12 mouse cellular contexts compared by ENCODE assay signal in the genomic region with DNA sequence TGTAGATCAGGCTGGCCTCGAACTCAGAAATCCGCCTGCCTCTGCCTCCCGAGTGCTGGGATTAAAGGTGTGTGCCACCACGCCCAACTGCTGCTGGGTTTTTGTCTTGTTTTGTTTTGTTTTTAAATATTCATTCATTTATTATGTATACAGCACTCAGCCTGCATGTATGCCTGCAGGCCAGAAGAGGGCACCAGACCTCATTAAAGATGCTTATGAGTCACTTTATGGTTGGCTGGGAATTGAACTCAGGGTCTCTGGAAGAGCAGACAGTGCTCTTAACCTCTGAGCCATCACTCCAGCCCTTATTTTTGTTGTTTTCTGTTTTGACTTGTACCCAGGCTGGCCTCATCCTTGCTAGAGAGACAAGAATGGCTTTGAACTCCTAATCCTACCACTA. TPM values are rescaled to one million over a fixed set of nuclear protein-coding genes. Genes with fewer than 3 reads are reported as not detected.
A peak's percentile ranks its signal among the peaks of the same experiment; 100 is the strongest.
DNase-seq lines count a peak whose midpoint lies in the region; ATAC-seq and TF ChIP-seq lines count a peak whose summit lies in the region.
"Had no signal": no experiment of that assay in that cellular context is flagged by ENCODE, and none has a peak within 500 bp of the region (broad histone marks: within the 10 kb centered on the region; RNA-seq: fewer than 3 reads in every experiment).

No protein-coding gene starts in this region.

- ATAC-seq in liver, embryonic 12.5 days = no peak

- H3K36me3 ChIP-seq in liver, adult 2 months (ENCODE audit: control insufficient read depth, insufficient read depth, low read length) = peaks cover 7% of the 10 kb centered on the region
- peaks cover 36% of the 10 kb centered on the region for H3K36me3 ChIP-seq in liver, embryonic 12.5 days
- peaks cover 4% of the 10 kb centered on the region for H3K36me3 ChIP-seq in splenic B cell, adult 2 months (ENCODE audit: control insufficient read depth, insufficient read depth, low read length, poor library complexity, severe bottlenecking)
- H3K36me3 ChIP-seq in limb, embryonic 10.5 days = peaks cover 48% of the 10 kb centered on the region

- no peak overlapping the region for H3K4me2 ChIP-seq in liver, embryonic 12.5 days
- H3K4me2 ChIP-seq: embryonic facial prominence, embryonic 13.5 days; hindbrain, embryonic 15.5 days had no signal

- H3K9ac ChIP-seq in liver, adult 2 months (ENCODE audit: low read depth, low read length) = no peak overlapping the region
- no peak overlapping the region for H3K9ac ChIP-seq in liver, embryonic 12.5 days
- H3K9ac ChIP-seq: embryonic facial prominence, embryonic 13.5 days; hindbrain, embryonic 15.5 days had no signal

- H3K27ac ChIP-seq in liver, adult 2 months (replicated peaks; ENCODE audit: insufficient read depth, low read depth, low read length) = no peak overlapping the region
- no peak overlapping the region for H3K27ac ChIP-seq in liver, embryonic 12.5 days
- no peak overlapping the region for H3K27ac ChIP-seq in limb, embryonic 10.5 days
- H3K27ac ChIP-seq: embryonic facial prominence, embryonic 13.5 days; hindbrain, embryonic 15.5 days had no signal

- peaks cover 2% of the 10 kb centered on the region; the same call in 1 of the 2 replicates for H3K4me1 ChIP-seq in liver, adult 2 months (ENCODE audit: control insufficient read depth, insufficient read depth, low read length)
- peaks cover 11% of the 10 kb centered on the region for H3K4me1 ChIP-seq in liver, embryonic 12.5 days
- peaks cover 6% of the 10 kb centered on the region for H3K4me1 ChIP-seq in limb, embryonic 10.5 days

- H3K9me3 ChIP-seq in liver, embryonic 12.5 days (replicated peaks) = no peaks in the 10 kb centered on the region
- H3K9me3 ChIP-seq in limb, embryonic 10.5 days (replicated peaks) = no peaks in the 10 kb centered on the region
- H3K9me3 ChIP-seq: embryonic facial prominence, embryonic 13.5 days; hindbrain, embryonic 15.5 days had no signal

- WGBS in liver, adult 2 months = 78% methylated on average over 4 of the region's 4 CpGs
- WGBS in liver, embryonic 12.5 days (ENCODE audit: insufficient replicate concordance) = 62% methylated on average over 4 of the region's 4 CpGs
- 87% methylated on average over 4 of the region's 4 CpGs for WGBS in limb, embryonic 10.5 days

- H3K79me2 ChIP-seq in liver, adult 2 months (ENCODE audit: control insufficient read depth, insufficient read depth, low read length) = no peaks in the 10 kb centered on the region

- no peak for TF ChIP-seq POLR2A in liver, adult 2 months (IDR thresholded peaks at IDR 0.05; ENCODE audit: extremely low read depth, insufficient read depth, low read length)

- no peaks in the 10 kb centered on the region for H3K27me3 ChIP-seq in liver, adult 2 months (ENCODE audit: control insufficient read depth, insufficient read depth, low read length)
- no peaks in the 10 kb centered on the region for H3K27me3 ChIP-seq in liver, embryonic 12.5 days (replicated peaks)
- no peaks in the 10 kb centered on the region for H3K27me3 ChIP-seq in splenic B cell, adult 2 months (ENCODE audit: control insufficient read depth, insufficient read depth, low read length, poor library complexity, severe bottlenecking)
- H3K27me3 ChIP-seq in limb, embryonic 10.5 days (ENCODE audit: low read depth, poor library complexity, severe bottlenecking) = no peaks in the 10 kb centered on the region
- H3K27me3 ChIP-seq: embryonic facial prominence, embryonic 13.5 days; hindbrain, embryonic 15.5 days had no signal

- no peak overlapping the region for H3K4me3 ChIP-seq in liver, adult 2 months (ENCODE audit: insufficient read depth, low read depth, low read length)
- no peak overlapping the region for H3K4me3 ChIP-seq in liver, embryonic 12.5 days
- H3K4me3 ChIP-seq in limb, embryonic 10.5 days = no peak overlapping the region
- H3K4me3 ChIP-seq: embryonic facial prominence, embryonic 13.5 days; hindbrain, embryonic 15.5 days had no signal

- DNase-seq in adrenal gland, postnatal 25 days = peak; percentile 38
- no peak for DNase-seq in adrenal gland, adult 8-10 months
- peak; percentile 25 for DNase-seq in liver, adult 2 months (ENCODE audit: extremely low read depth, low read depth, low spot score)
- DNase-seq in embryo, embryonic 11 days = peak; percentile 56
- peak; percentile 66 for DNase-seq in splenic B cell, adult 2 months (ENCODE audit: low read depth, low spot score)
- no peak for DNase-seq in limb, embryonic 10.5 days (ENCODE audit: low spot score)
- no peak for DNase-seq in heart, adult 11 months
- DNase-seq: right cerebral cortex, postnatal 4 days had no signal

- peak; percentile 57; the same call in 1 of the 2 replicates for TF ChIP-seq CTCF in liver, adult 2 months (IDR thresholded peaks at IDR 0.05; ENCODE audit: low read depth, low read length)

RNA-seq across cellular contexts. Expression of gene 4931414P19Rik, which starts 4.2 kb away (rescaled TPM):
- 7.9 and 12.2 TPM in 2 replicates for total RNA-seq in adrenal gland, postnatal 25 days (2021)
- total RNA-seq in adrenal gland, adult 8-10 months (2022) = 1 to 10 TPM; 3.6 to 6.2 (median 5.0) TPM
- 3.0 and 3.1 TPM in 2 replicates for total RNA-seq in liver, adult 2 months (2014; rRNA removed)
- polyA plus RNA-seq in liver, adult 2 months (2012; rRNA removed) = 2.6 and 4.3 TPM in 2 replicates
- polyA plus RNA-seq in liver, embryonic 12.5 days (2016; fragmentation: Nextera tagmentation; extraction: Ambion mirVana) = 3.7 and 4.1 TPM in 2 replicates
- polyA plus RNA-seq in limb, embryonic 10.5 days (2016; fragmentation: Nextera tagmentation; extraction: Ambion mirVana) = 11.1 and 13.5 TPM in 2 replicates

RNA-seq across cellular contexts. Expression of gene Psmb5, which starts 7.9 kb away (rescaled TPM):
- 360 and 367 TPM in 2 replicates for total RNA-seq in adrenal gland, postnatal 25 days (2021)
- total RNA-seq in adrenal gland, adult 8-10 months (2022) = 100 to 1,000 TPM; 254 to 479 (median 341) TPM
- total RNA-seq in liver, adult 2 months (2014; rRNA removed) = 179 and 181 TPM in 2 replicates
- 217 and 221 TPM in 2 replicates for polyA plus RNA-seq in liver, adult 2 months (2012; rRNA removed)
- 281 and 292 TPM in 2 replicates for polyA plus RNA-seq in liver, embryonic 12.5 days (2016; fragmentation: Nextera tagmentation; extraction: Ambion mirVana)
- 508 and 553 TPM in 2 replicates for polyA plus RNA-seq in limb, embryonic 10.5 days (2016; fragmentation: Nextera tagmentation; extraction: Ambion mirVana)

RNA-seq across cellular contexts. Expression of gene Psmb11, which starts 11.3 kb away (rescaled TPM):
- total RNA-seq in adrenal gland, postnatal 25 days (2021) = not detected in 2 replicates
- total RNA-seq in adrenal gland, adult 8-10 months (2022) = not detected
- not detected in 2 replicates for total RNA-seq in liver, adult 2 months (2014; rRNA removed)
- not detected in 2 replicates for polyA plus RNA-seq in liver, adult 2 months (2012; rRNA removed)
- not detected in 2 replicates for polyA plus RNA-seq in liver, embryonic 12.5 days (2016; fragmentation: Nextera tagmentation; extraction: Ambion mirVana)
- polyA plus RNA-seq in limb, embryonic 10.5 days (2016; fragmentation: Nextera tagmentation; extraction: Ambion mirVana) = 0.13 and 0.14 TPM in 2 replicates
- polyA plus RNA-seq: embryonic facial prominence, embryonic 13.5 days; hindbrain, embryonic 15.5 days; liver, embryonic 16.5 days had no signal

RNA-seq across cellular contexts. Expression of gene Gm17606, which starts 30.8 kb away (rescaled TPM):
- not detected in 2 replicates for total RNA-seq in adrenal gland, postnatal 25 days (2021)
- total RNA-seq in adrenal gland, adult 8-10 months (2022) = not detected
- not detected in 2 replicates for total RNA-seq in liver, adult 2 months (2014; rRNA removed)
- polyA plus RNA-seq in liver, adult 2 months (2012; rRNA removed) = not detected in 2 replicates
- not detected in 2 replicates for polyA plus RNA-seq in liver, embryonic 12.5 days (2016; fragmentation: Nextera tagmentation; extraction: Ambion mirVana)
- not detected in 2 replicates for polyA plus RNA-seq in limb, embryonic 10.5 days (2016; fragmentation: Nextera tagmentation; extraction: Ambion mirVana)
- polyA plus RNA-seq: embryonic facial prominence, embryonic 13.5 days; hindbrain, embryonic 15.5 days; liver, embryonic 16.5 days had no signal

RNA-seq across cellular contexts. Expression of gene Cdh24, which starts 31.2 kb away (rescaled TPM):
- 1.4 and 1.6 TPM in 2 replicates for total RNA-seq in adrenal gland, postnatal 25 days (2021)
- 1 to 10 TPM in 2 of 4 experiments, under 1 TPM in 2; 0.46 to 2.0 (median 1.3) TPM for total RNA-seq in adrenal gland, adult 8-10 months (2022)
- total RNA-seq in liver, adult 2 months (2014; rRNA removed) = 0.09 and 0.27 TPM in 2 replicates
- polyA plus RNA-seq in liver, adult 2 months (2012; rRNA removed) = 0.37 and 0.73 TPM in 2 replicates
- polyA plus RNA-seq in liver, embryonic 12.5 days (2016; fragmentation: Nextera tagmentation; extraction: Ambion mirVana) = 0.61 and 1.0 TPM in 2 replicates
- polyA plus RNA-seq in limb, embryonic 10.5 days (2016; fragmentation: Nextera tagmentation; extraction: Ambion mirVana) = 7.1 and 8.1 TPM in 2 replicates

Comparison
In these comparisons a context has a peak if more than half of its experiments do, and no peak if none do; other contexts are left out.
1. DNase-seq: peak in adrenal gland, postnatal 25 days (single experiment), liver, adult 2 months (single experiment), embryo, embryonic 11 days (single experiment) and splenic B cell, adult 2 months (single experiment); none in adrenal gland, adult 8-10 months (single experiment), limb, embryonic 10.5 days (single experiment) and heart, adult 11 months (single experiment).